Mouse (Mus musculus) C2C12 (cell line): Measurements from ENCODE around the gene Prss53. TPM values are rescaled to one million over a fixed set of nuclear protein-coding genes. Genes with fewer than 3 reads are reported as not detected.
"Not testable (repeated sequence)": the region's sequence is repeated elsewhere in the genome, so short reads cannot be mapped to it uniquely, and the experiment has no call there.

Source experiments
- H3K27me3 ChIP-seq: one replicate; pipeline ENCODE4 v1.6.1; 2011; ENCODE audit not compliant: control insufficient read depth, insufficient read depth, insufficient read length
- H3K36me3 ChIP-seq: one replicate; pipeline ENCODE4 v1.6.1; 2011; ENCODE audit not compliant: control insufficient read depth, insufficient read depth
- H3K4me3 ChIP-seq: one replicate; pipeline ENCODE4 v1.5.1; 2011; ENCODE audit warnings: mild to moderate bottlenecking, control low read depth; ENCODE audit not compliant: poor library complexity, insufficient read depth, severe bottlenecking
- H3K79me2 ChIP-seq: one replicate; pipeline ENCODE4 v1.6.1; 2011; ENCODE audit not compliant: control insufficient read depth, insufficient read depth
- H3K79me3 ChIP-seq: one replicate; pipeline ENCODE4 v1.6.1; 2011; ENCODE audit warnings: low read depth, control low read depth
- H3ac ChIP-seq: one replicate; pipeline ENCODE3; 2011; ENCODE audit warnings: low read depth; ENCODE audit not compliant: control insufficient read depth, insufficient read length
- CEBPB ChIP-seq: IDR thresholded peaks from one replicate; pipeline ENCODE4 v1.6.1; 2011; ENCODE audit warnings: low read depth, mild to moderate bottlenecking, control low read depth, moderate library complexity
- CTCF ChIP-seq: IDR thresholded peaks from one replicate; pipeline ENCODE4 v1.5.1; 2011; ENCODE audit not compliant: control insufficient read depth, insufficient read depth, insufficient read length
- FOSL1 ChIP-seq: IDR thresholded peaks from one replicate; pipeline ENCODE4 v1.8.0; 2011; ENCODE audit warnings: mild to moderate bottlenecking, low read length; ENCODE audit not compliant: poor library complexity, insufficient read depth, severe bottlenecking
- MAX ChIP-seq: IDR thresholded peaks from one replicate; pipeline ENCODE4 v1.6.1; 2011; ENCODE audit warnings: mild to moderate bottlenecking, control low read depth
- MYOD1 ChIP-seq: IDR thresholded peaks from one replicate; pipeline ENCODE4 v1.6.1; 2011; ENCODE audit warnings: low read depth; ENCODE audit not compliant: control insufficient read depth, insufficient read length
- MYOG ChIP-seq: IDR thresholded peaks from one replicate; pipeline ENCODE4 v1.6.1; 2011; ENCODE audit not compliant: control insufficient read depth, insufficient read length; ENCODE audit errors: extremely low read depth
- USF1 ChIP-seq: IDR thresholded peaks from one replicate; pipeline ENCODE4 v1.6.1; 2011; ENCODE audit warnings: low read depth, mild to moderate bottlenecking, control low read depth, moderate library complexity
- polyA plus RNA-seq: library from polyadenylated mRNA; unstranded; fragments of >200 nt; fragmentation: generic; extraction: Trizol; gene quantifications from one replicate; pipeline ENCODE4 v1.2.1, GENCODE M21; 2012; ENCODE audit warnings: missing spikeins

Prss53 gene
- polyA plus RNA-seq, 1 experiment, result 0.50 TPM

DNA sequence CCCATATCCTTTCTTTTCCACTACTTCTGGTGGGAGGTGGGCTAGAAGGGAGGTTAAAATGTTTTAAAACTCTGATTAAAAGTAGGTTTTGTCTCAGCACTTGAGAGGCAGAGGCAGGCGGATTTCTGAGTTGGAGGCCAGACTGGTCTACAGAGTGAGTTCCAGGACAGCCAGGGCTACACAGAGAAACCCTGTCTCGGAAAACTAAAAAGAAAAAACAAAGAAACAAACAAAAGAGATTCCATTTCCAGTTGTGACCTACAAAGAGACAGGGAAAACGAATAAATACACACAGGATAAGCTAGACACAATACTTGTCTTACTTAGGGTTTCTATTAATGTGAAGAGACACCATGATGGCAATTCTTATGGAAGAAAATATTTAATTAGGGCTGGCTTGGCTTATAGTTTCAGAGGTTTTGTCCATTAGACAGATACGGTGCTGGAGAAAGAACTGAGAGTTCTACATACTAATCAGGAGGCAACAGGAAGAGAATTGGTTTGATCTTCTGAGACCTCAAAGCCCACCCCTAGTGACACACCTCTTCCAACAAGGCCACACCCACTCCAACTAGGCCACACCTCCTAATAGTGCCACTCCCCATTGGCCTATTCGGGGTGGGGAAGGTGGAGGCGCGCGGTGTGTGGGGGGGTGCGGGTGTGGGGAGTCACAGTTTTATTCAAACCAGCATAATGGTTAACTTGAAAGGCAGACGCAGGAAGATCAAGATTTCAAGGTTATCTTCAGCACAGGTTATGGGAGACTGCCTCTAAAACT lies 7.6 kb upstream of the Prss53 start:
- H3K4me3 ChIP-seq, result no peak overlapping the region
- H3K79me2 ChIP-seq, result no peaks in the 10 kb centered on the region
- H3K36me3 ChIP-seq, result no peaks in the 10 kb centered on the region
- no peak for TF ChIP-seq USF1
- no peak for TF ChIP-seq MAX
- H3K27me3 ChIP-seq, result peaks cover 9% of the 10 kb centered on the region
- H3ac ChIP-seq, result no peak overlapping the region
- no peaks in the 10 kb centered on the region for H3K79me3 ChIP-seq

DNA sequence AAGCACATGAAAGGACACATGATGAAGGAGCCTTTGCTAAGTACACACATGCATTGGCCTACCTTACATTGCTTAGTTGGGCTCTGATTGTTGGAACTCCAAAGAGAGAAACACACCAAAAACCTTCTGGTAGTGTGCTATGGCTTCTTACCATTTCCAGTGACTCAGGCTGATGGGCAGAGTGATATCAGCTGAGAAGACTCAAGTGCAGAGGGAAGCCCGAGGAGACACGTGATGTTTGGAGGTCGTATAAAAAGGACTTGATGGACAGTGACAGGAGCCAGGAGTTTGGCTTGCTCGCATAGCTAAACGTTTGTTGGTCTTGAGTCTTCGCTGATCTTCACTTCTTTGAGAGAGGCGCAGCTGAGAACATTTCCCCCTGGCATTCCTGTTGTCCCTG lies 6.8 kb upstream of the Prss53 start:
- Histone ChIP-seq H3K27me3 (peaks cover 9% of the 10 kb centered on the region), H3K4me3 (no peak overlapping the region), H3K79me2 (no peaks in the 10 kb centered on the region), H3ac (no peak overlapping the region), H3K79me3 (no peaks in the 10 kb centered on the region), H3K36me3 (no peaks in the 10 kb centered on the region)
- no peak for TF ChIP-seq CTCF
- no peak for TF ChIP-seq MYOG
- no peak for TF ChIP-seq FOSL1
- no peak for TF ChIP-seq USF1

DNA sequence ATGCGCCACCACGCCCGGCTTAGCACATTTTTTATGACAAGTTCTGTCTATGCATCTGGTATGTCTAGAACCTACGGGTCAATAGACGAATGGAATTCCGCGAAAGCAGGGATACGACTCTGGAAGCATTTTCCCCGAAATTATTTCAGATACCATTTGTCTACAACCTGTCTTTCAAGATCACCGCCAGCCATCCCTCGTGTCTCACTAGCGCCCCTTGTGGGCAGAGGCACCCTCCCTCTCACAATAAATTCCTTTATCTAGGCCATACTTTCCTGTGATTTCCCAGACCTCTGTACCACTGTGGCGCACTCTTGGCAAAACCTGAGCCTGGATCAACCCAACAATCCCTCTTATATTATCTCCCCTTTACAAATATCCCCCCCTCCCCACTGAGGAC lies 5.6 kb upstream of the Prss53 start:
- Histone ChIP-seq H3K4me3 (no peak overlapping the region), H3K79me3 (no peaks in the 10 kb centered on the region), H3K36me3 (no peaks in the 10 kb centered on the region), H3K27me3 (peaks cover 9% of the 10 kb centered on the region), H3ac (no peak overlapping the region), H3K79me2 (no peaks in the 10 kb centered on the region)
- TF ChIP-seq FOSL1 (no peak), CTCF (peak; percentile 44)

DNA sequence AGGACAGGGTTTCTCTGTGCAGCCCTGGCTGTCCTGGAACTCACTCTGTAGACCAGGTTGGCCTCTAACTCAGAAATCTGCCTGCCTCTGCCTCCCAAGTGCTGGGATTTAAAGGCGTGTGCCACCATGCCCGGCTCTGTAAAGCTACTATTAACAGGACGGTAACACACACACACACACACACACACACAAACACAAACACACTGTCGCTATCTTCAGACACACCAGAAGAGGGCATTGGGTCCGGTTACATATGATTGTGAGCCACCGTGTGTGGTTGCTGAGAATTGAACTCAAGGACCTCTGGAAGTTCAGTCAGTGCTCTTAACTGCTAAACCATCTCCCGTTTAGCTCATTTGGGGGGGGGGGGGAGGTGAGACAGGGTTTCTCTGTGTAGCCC lies 5.1 kb upstream of the Prss53 start:
- H3K36me3 ChIP-seq, H3ac ChIP-seq, H3K27me3 ChIP-seq, H3K4me3 ChIP-seq, H3K79me2 ChIP-seq, H3K79me3 ChIP-seq: not testable (repeated sequence)

DNA sequence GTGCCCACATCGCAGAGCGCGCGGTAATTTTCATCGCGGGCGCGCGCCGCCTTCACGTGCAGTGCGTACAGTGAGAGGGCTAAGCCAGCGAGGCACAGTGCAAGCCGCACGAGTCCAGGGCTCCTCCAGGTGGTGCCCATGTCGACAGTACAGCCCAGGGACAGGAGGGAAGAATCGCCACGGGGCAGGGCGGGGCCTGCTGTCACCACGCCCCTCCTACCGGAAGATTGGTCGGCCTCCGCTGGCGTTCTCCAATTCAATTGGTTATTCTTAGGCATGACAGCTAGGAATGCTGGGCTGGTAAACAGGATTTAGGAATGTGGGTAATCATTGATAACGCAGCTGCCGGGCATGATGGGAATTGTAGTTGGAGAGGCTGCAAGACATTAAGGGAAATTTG lies 4.7 kb upstream of the Prss53 start, which contains the start of the genes Gm21974 and Vkorc1:
Gene Gm21974, minus strand, starts transcription at position 13 of the 400 bp plus-strand sequence.
Gene Vkorc1, minus strand, starts transcription at position 176 of the 400 bp plus-strand sequence.
- H3ac ChIP-seq, result peak within 1 kb of the TSS; percentile 15
- H3K27me3 ChIP-seq, result peaks cover 9% of the 10 kb centered on the region
- H3K4me3 ChIP-seq, result peak within 1 kb of the TSS; percentile 31
- H3K79me2 ChIP-seq, result no peaks in the 10 kb centered on the region
- no peaks in the 10 kb centered on the region for H3K79me3 ChIP-seq
- peak; percentile 23 for TF ChIP-seq CTCF
- TF ChIP-seq MAX, result peak; percentile 71
- no peak for TF ChIP-seq CEBPB
- H3K36me3 ChIP-seq, result no peaks in the 10 kb centered on the region

DNA sequence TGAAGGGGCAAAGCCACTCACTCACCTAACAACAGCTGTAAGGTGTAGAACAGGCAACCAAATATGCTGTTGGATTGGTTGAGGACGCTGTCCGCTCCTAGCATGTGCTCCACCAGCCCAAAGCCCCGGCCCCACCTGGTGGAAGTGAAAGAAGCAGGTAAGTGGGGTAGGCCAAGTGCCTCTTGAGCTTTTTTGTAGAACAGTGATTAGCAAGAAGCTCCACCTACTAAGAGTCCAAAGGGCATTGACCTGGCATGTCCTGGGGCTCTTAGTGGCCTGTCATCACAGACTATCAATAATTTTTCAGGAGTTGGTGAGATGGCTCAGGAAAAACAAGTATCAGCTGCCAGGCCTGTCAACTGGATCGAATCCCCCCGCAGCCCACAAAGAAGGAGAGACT lies 3.7 kb upstream of the Prss53 start:
- Histone ChIP-seq H3K79me2 (no peaks in the 10 kb centered on the region), H3K36me3 (no peaks in the 10 kb centered on the region), H3K79me3 (no peaks in the 10 kb centered on the region), H3K4me3 (no peak overlapping the region), H3ac (no peak overlapping the region), H3K27me3 (peaks cover 5% of the 10 kb centered on the region)
- TF ChIP-seq CTCF (no peak), FOSL1 (no peak), MYOD1 (no peak), MAX (no peak), CEBPB (no peak)

DNA sequence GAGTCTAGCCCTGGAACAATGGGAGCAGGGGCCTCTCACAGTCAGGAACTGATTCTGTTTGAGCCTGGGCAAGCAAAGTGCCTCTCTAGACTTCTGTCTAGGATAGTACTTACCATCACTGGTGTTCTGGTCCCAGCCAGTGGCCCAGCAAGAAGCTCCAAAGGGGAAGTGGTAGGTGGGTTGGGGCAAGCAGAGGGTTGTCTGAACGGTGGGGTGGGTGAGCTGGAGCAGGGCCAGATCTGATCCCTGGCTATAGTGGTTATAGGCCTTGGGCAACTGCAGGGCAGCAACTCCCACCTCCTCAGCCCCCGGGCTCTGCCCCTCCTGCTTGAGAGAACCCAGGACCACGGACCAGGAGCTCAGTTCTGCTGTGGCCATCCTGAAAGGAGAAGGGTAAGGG lies 1.9 kb downstream of the Prss53 start:
- no peak overlapping the region for H3K4me3 ChIP-seq
- H3K27me3 ChIP-seq, result no peaks in the 10 kb centered on the region
- TF ChIP-seq MYOG (no peak), FOSL1 (no peak)
- H3K79me2 ChIP-seq, result peaks cover 23% of the 10 kb centered on the region
- H3K79me3 ChIP-seq, result peaks cover 1% of the 10 kb centered on the region
- no peak overlapping the region for H3ac ChIP-seq
- H3K36me3 ChIP-seq, result peaks cover 12% of the 10 kb centered on the region
